Mouse (Mus musculus) limb, embryonic 15.5 days (tissue): Measurements from ENCODE around the gene Syt9. TPM values are rescaled to one million over a fixed set of nuclear protein-coding genes. Genes with fewer than 3 reads are reported as not detected.

Experiments used
- ATAC-seq: fragments of 200-750 bp; cut with Nextera tagmentation; 2 replicates; pipeline ENCODE4 v1.8.0; 2017; ENCODE audit warnings: low read depth, moderate TSS enrichment; ENCODE audit not compliant: insufficient number of reproducible peaks, low FRiP score, low TSS enrichment
- H3K27ac ChIP-seq: fragments of 300-500 bp; sonication (generic); 2 replicates; pipeline ENCODE4 v1.5.1; 2015; ENCODE audit warnings: moderate library complexity, mild to moderate bottlenecking, inconsistent platforms
- H3K27me3 ChIP-seq: fragments of 300-500 bp; sonication (generic); 2 replicates; pipeline ENCODE4 v1.6.1; 2015; ENCODE audit warnings: inconsistent platforms
- H3K36me3 ChIP-seq: fragments of 300-500 bp; sonication (generic); 2 replicates; pipeline ENCODE4 v1.6.1; 2015; ENCODE audit warnings: inconsistent platforms
- H3K4me1 ChIP-seq: fragments of 300-500 bp; sonication (generic); 2 replicates; pipeline ENCODE4 v1.6.1; 2015; ENCODE audit warnings: inconsistent platforms
- H3K4me2 ChIP-seq: fragments of 300-500 bp; sonication (generic); 2 replicates; pipeline ENCODE4 v1.6.1; 2015; ENCODE audit warnings: mild to moderate bottlenecking, inconsistent platforms
- H3K4me3 ChIP-seq: fragments of 300-500 bp; sonication (generic); 2 replicates; pipeline ENCODE4 v1.5.1; 2015; ENCODE audit warnings: mild to moderate bottlenecking, inconsistent platforms
- H3K9ac ChIP-seq: fragments of 300-500 bp; sonication (generic); 2 replicates; pipeline ENCODE4 v1.6.1; 2015; ENCODE audit warnings: inconsistent platforms
- H3K9me3 ChIP-seq: fragments of 300-500 bp; sonication (generic); 2 replicates; pipeline ENCODE4 v1.6.1; 2016; ENCODE audit warnings: inconsistent platforms
- WGBS: fragments of 180-500 bp; shearing (Covaris S2); methylation state at CpG from one replicate; pipeline ENCODE4 v1.1.7; 2015; 5-methylcytosine and 5-hydroxymethylcytosine counted together
- polyA plus RNA-seq: library from polyadenylated mRNA; unstranded; fragments of >200 nt; fragmentation: Nextera tagmentation; extraction: Ambion mirVana; gene quantifications from 2 replicates; pipeline ENCODE4 v1.2.1, GENCODE M21; 2015

Syt9 gene
- polyA plus RNA-seq, 1 experiment from 2014 or later: 3.2 TPM

DNA sequence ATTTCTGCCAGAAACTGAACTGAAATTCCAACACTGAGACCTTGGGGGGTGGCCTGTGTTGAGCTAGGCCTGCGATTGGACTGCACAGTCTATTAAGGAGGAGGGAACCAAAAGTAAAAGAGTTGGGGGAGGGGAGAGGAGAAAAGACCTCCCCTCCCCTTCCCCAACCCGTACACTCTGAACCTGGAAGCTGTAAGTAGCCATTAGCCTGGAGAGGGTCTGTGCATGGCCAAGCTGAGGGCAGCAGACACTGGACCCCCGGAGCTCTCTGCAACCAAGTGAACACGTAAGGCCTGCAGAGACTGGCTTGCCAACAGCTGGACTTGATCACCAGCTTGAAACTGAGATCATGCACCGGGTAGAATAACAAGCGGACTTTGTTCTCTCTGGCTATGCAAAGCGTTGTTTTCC lies 196.7 kb downstream of the Syt9 start, which contains the start of gene Olfml1:
TSS of gene Olfml1 (plus strand) at position 186 of the 411 bp plus-strand sequence.
- no peaks in the 10 kb centered on the region for H3K9me3 ChIP-seq
- 16% methylated on average over 7 of the region's 7 CpGs for WGBS
- H3K9ac ChIP-seq: peak within 1 kb of the TSS; percentile 33; the same call in 1 of the 2 replicates
- H3K27ac ChIP-seq: peak within 1 kb of the TSS; percentile 90
- peak within 1 kb of the TSS; percentile 52 for H3K4me2 ChIP-seq
- H3K4me3 ChIP-seq: peak within 1 kb of the TSS; percentile 49
- no peaks in the 10 kb centered on the region for H3K27me3 ChIP-seq
- peaks cover 17% of the 10 kb centered on the region for H3K4me1 ChIP-seq
- peaks cover 14% of the 10 kb centered on the region for H3K36me3 ChIP-seq
- ATAC-seq: peak; percentile 94

DNA sequence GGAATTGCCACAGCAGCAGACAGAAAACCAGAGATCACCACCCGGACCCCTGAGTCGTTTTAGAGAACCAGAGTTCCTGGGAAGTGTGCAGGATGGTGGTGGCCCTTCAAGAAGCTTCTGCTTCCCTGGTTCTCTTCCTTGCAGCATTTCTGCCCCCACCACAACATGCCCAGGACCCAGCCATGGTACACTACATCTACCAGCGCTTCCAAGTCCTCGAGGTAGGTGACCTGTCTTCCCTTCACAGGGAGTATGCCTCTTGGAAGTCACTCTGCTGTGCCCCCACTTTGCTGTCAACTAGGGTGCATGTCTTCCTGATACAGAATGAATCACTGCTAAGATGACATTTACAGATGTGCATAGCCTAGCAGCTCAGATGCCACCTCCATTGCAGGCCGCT lies 197.1 kb downstream of the Syt9 start:
- Histone ChIP-seq H3K4me3 (peak overlapping the region; percentile 49), H3K27ac (peak overlapping the region; percentile 90), H3K9me3 (no peaks in the 10 kb centered on the region), H3K4me1 (peaks cover 17% of the 10 kb centered on the region), H3K36me3 (peaks cover 18% of the 10 kb centered on the region), H3K4me2 (peak overlapping the region; percentile 49), H3K9ac (peak overlapping the region; percentile 33; the same call in 1 of the 2 replicates), H3K27me3 (no peaks in the 10 kb centered on the region)
- peak; percentile 18; the same call in 1 of the 2 replicates for ATAC-seq
- WGBS: 27% methylated on average over 5 of the region's 5 CpGs

DNA sequence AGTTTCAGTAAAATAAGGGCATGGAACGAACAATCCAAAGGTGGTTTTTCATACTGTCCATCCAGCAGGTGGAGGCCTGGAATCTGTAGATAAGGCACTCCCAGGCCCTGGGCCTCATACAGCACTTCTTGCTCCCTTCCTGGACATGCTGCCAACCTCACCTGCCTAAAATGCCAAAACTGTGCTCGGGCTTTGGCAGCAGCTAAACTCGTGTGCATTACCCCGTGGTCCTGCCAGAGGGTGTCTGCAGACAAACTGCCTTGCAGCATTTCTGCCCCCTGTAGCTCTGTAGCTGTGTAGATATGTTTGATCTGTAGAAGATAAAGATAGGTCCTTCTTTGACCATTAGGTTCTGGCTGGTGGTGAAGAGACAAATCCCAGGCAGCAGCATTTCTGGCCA lies 198.4 kb downstream of the Syt9 start:
- H3K36me3 ChIP-seq: peaks cover 21% of the 10 kb centered on the region
- H3K27me3 ChIP-seq: no peaks in the 10 kb centered on the region
- WGBS: 44% methylated on average over 4 of the region's 4 CpGs
- peak overlapping the region; percentile 49 for H3K4me3 ChIP-seq
- H3K9ac ChIP-seq: no peak overlapping the region
- no peak for ATAC-seq
- H3K9me3 ChIP-seq: no peaks in the 10 kb centered on the region
- peaks cover 17% of the 10 kb centered on the region for H3K4me1 ChIP-seq
- peak overlapping the region; percentile 52 for H3K4me2 ChIP-seq
- peak overlapping the region; percentile 29 for H3K27ac ChIP-seq

DNA sequence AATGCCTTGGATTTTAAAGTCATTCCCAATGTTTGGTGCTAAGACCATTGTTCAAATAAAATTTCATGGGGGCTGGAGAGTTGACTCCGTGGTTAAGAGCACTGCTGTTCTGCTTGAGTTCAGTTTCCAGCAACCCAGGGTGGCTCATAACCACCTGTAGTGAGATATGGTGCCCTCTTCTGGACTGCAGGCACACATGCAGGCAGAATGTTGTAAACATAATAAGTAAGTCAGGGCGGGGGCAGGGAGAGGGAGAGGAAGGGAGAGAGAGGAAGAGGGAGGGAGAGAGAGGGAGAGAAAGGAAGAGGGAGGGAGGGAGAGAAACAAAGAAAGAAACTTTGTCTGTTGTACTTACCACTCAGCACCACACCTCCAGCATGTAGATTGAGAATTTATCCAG lies 203.3 kb downstream of the Syt9 start:
- Histone ChIP-seq H3K4me2 (no peak overlapping the region), H3K4me1 (peaks cover 8% of the 10 kb centered on the region; the same call in 1 of the 2 replicates), H3K36me3 (peaks cover 57% of the 10 kb centered on the region), H3K27ac (no peak overlapping the region), H3K9me3 (no peaks in the 10 kb centered on the region), H3K27me3 (no peaks in the 10 kb centered on the region), H3K9ac (no peak overlapping the region), H3K4me3 (no peak overlapping the region)
- ATAC-seq: no peak
- 72% methylated on average over 2 of the region's 2 CpGs for WGBS

DNA sequence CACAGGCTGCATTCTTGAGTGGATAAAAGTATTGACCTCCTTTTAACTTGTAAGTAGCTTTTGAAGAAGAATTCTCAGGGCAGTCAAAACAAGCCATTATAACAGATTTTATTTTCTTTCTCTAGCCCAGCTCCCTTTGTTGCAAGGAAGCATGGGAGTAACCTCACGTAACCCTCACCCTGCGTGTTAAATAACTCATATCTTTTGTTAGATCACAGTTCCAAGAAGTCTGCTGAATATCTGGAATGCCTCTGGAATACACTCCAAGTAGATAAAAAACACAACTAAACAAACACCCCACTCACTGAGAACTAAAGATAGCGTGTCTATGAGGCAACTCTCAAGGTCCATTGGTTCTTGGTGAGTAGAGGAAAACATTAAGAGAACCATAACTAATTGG lies 203.7 kb downstream of the Syt9 start:
- Histone ChIP-seq H3K27me3 (no peaks in the 10 kb centered on the region), H3K4me3 (no peak overlapping the region), H3K36me3 (peaks cover 57% of the 10 kb centered on the region), H3K9ac (no peak overlapping the region), H3K9me3 (no peaks in the 10 kb centered on the region), H3K4me2 (no peak overlapping the region), H3K27ac (no peak overlapping the region), H3K4me1 (peaks cover 4% of the 10 kb centered on the region; the same call in 1 of the 2 replicates)
- no peak for ATAC-seq
- WGBS: 73% methylated on average over 3 of the region's 3 CpGs

DNA sequence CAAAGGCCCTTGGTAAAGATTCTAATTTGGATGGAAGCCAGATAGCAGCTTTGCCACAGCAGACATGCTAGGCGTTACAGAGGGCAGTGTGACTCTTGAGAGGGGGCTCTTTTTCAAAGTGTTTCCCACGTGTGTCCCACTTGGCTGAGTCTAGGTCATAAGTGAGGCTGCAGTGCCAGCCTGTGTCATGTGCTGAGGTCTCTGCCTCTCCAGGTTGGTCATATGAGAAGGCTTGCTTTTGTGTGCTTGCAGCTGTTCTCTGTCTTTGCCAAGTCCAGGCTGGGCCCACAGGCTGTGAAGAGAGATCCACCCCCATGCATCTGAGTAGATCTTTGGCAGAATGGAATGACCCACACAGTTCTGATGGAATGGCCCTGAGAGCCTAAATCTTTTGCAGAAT lies 222.1 kb downstream of the Syt9 start:
- WGBS: 39% methylated on average over 2 of the region's 2 CpGs
- Histone ChIP-seq H3K9me3 (no peaks in the 10 kb centered on the region), H3K27me3 (no peaks in the 10 kb centered on the region), H3K4me3 (no peak overlapping the region), H3K4me2 (no peak overlapping the region), H3K4me1 (peaks cover 14% of the 10 kb centered on the region), H3K27ac (no peak overlapping the region), H3K9ac (no peak overlapping the region), H3K36me3 (peaks cover 10% of the 10 kb centered on the region; the same call in 1 of the 2 replicates)
- ATAC-seq: peak; percentile 64; the same call in 1 of the 2 replicates

DNA sequence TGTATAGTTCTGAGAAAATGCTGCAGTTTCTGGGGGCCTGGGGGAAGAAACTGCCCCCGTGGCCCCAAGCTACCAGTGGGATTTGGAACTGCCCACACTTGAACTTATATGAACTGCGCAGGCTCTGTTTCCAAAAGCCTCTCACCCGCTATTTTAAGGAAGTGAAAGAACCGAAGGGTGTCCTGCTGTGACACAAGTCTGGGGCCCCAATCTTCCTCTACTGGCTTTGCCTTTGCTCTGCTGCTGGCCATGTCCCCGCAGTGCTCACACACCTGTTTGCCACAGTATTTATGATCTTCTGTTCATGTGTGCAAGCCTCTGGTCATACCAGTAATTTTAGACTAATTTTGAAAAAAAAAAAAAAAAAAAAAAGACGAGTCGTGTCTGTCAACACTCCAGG lies 223.4 kb downstream of the Syt9 start:
- H3K4me3 ChIP-seq: no peak overlapping the region
- no peak for ATAC-seq
- H3K9ac ChIP-seq: no peak overlapping the region
- peak overlapping the region; percentile 94; the same call in 1 of the 2 replicates for H3K4me2 ChIP-seq
- H3K36me3 ChIP-seq: peaks cover 10% of the 10 kb centered on the region; the same call in 1 of the 2 replicates
- H3K9me3 ChIP-seq: no peaks in the 10 kb centered on the region
- WGBS: 23% methylated on average over 7 of the region's 7 CpGs
- H3K27me3 ChIP-seq: no peaks in the 10 kb centered on the region
- H3K27ac ChIP-seq: no peak overlapping the region
- peaks cover 14% of the 10 kb centered on the region for H3K4me1 ChIP-seq

DNA sequence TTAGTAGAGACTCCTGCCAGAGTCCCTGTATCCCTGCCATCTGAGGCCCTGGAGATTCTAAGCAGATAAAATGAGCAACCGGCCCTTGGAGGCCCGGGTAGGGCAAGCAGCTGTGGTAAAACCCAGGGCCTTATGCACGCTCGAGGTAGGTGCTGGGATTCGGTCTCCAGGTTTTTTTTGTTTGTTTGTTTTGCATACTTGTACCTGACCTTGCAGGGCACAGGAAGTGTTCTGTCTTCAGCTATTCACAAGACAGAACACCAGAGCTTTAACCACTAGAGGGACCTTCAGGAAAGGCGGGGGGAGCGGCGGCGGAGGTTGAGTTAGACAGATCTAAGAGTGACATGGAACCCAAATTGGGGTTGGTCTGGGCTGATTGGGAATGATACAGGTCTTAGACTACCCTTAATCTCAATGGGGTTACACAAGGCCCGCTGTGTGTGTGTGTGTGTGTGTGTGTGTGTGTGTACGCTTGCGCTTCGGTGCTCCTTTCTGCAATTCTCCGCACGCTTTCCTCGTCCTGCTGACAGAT lies 223.9 kb downstream of the Syt9 start:
- Histone ChIP-seq H3K27me3 (no peaks in the 10 kb centered on the region), H3K4me1 (peaks cover 14% of the 10 kb centered on the region), H3K4me3 (peak overlapping the region; percentile 53), H3K9ac (peak overlapping the region; percentile 37; the same call in 1 of the 2 replicates), H3K36me3 (peaks cover 10% of the 10 kb centered on the region; the same call in 1 of the 2 replicates), H3K27ac (peak overlapping the region; percentile 69), H3K4me2 (peak overlapping the region; percentile 94), H3K9me3 (no peaks in the 10 kb centered on the region)
- WGBS: 2% methylated on average over 16 of the region's 16 CpGs
- ATAC-seq: peak; percentile 45

DNA sequence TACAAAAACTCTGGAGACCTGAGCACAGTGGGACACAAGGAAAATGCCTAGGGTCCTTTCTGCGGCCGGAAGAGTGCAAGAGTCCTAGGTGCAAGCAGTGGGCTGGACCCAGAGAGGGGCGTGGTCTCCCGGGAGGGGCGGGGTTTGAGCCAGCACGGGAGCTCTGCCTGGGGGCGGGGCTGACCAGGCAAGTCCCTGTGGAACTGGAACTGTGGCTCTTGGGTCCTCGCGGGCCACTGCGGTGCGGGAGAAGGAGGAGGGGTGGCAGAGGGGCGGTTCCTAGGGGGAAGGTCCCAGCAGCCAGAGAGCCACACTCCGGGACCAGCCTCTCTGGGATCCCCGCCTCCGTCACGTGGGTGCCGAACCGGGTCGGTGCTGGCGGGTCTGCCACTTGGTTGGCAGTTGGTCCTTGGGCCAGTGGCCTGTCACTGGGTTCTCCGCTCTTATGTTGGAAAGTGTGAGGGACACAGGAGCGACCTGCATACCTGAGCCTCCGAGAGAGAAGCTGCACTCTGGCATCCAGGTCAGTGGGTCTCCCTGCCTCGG lies 224.4 kb downstream of the Syt9 start, which contains the start of gene Ppfibp2:
TSS of gene Ppfibp2 (plus strand) at position 351 of the 546 bp plus-strand sequence.
- under 1% methylated on average over 24 of the region's 24 CpGs for WGBS
- peak within 1 kb of the TSS; percentile 53 for H3K4me3 ChIP-seq
- peak within 1 kb of the TSS; percentile 69 for H3K27ac ChIP-seq

DNA sequence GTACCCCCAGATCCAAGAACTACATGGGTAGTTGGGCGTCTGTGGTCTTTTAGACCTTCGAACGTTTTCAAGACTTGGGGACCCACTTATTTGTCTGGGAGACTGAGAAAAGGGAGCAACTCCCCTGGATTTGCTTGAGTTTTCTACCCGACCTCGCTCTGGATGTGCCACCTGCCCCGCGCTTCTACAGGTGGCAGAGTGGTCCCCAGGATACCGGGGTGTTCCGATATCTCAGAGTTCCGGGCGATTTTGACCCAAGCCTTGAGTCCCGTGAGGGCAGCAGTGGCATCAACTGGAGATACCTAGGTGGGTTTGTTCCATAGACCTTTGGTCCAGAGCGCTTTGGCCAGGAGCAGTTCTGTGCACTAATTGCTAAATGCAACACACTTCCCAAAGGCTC lies 224.9 kb downstream of the Syt9 start:
- peaks cover 14% of the 10 kb centered on the region for H3K4me1 ChIP-seq
- WGBS: 13% methylated on average over 13 of the region's 13 CpGs
- H3K9ac ChIP-seq: peak overlapping the region; percentile 37; the same call in 1 of the 2 replicates
- no peaks in the 10 kb centered on the region for H3K27me3 ChIP-seq
- no peak for ATAC-seq
- no peak overlapping the region for H3K27ac ChIP-seq
- H3K36me3 ChIP-seq: peaks cover 8% of the 10 kb centered on the region; the same call in 1 of the 2 replicates
- H3K9me3 ChIP-seq: no peaks in the 10 kb centered on the region
- peak overlapping the region; percentile 94 for H3K4me2 ChIP-seq
- peak overlapping the region; percentile 53 for H3K4me3 ChIP-seq

More for the DNA sequence above, 224.4 kb downstream of the Syt9 start, which contains the start of gene Ppfibp2:
- ATAC-seq: peak; percentile 70
- Histone ChIP-seq H3K36me3 (peaks cover 10% of the 10 kb centered on the region; the same call in 1 of the 2 replicates), H3K4me1 (peaks cover 14% of the 10 kb centered on the region), H3K4me2 (peak within 1 kb of the TSS; percentile 94), H3K27me3 (no peaks in the 10 kb centered on the region), H3K9ac (peak within 1 kb of the TSS; percentile 37), H3K9me3 (no peaks in the 10 kb centered on the region)

DNA sequence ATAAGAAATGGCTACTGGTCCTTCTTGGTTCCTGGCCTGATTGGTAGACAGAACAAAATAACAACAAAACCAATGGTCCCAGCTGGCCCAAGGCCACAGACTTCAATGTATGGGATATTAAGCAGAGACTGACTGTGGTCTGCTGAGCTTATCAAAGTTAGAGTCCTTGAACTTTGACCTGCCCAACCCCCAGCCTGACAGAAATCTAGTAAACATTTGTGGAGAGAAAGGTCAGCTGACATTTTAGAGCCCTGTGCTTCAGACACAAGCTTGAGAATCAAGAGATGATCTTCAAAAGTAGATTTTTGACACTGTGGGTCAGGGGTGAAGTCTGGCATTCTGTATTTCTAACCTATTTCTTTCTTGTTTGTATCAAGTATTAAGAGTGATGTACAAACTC lies 226.2 kb downstream of the Syt9 start:
- Histone ChIP-seq H3K4me3 (no peak overlapping the region), H3K27ac (no peak overlapping the region), H3K9ac (no peak overlapping the region), H3K4me2 (no peak overlapping the region), H3K36me3 (no peaks in the 10 kb centered on the region), H3K9me3 (no peaks in the 10 kb centered on the region), H3K27me3 (no peaks in the 10 kb centered on the region), H3K4me1 (peaks cover 14% of the 10 kb centered on the region)
- ATAC-seq: no peak

DNA sequence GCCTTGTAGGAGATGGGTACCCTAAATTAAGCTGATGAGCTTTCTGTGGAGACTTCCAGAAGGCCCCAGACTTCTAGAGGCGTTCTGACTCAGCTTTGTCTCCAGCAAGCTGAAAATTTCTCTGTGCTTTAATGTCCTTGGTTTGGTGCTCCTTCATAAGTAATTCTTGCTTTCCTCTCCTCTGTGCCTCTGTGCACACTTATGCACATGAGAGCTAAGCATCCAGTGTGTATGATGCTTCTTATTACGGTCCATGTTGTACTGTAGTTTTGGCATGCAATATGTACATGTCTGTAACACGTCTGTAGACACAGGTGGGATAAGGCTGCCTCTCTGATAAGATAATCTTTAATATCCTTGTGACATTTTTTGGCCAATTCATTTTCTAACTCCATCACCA lies 227.4 kb downstream of the Syt9 start:
- no peaks in the 10 kb centered on the region for H3K36me3 ChIP-seq
- ATAC-seq: no peak
- peaks cover 14% of the 10 kb centered on the region for H3K4me1 ChIP-seq
- H3K9ac ChIP-seq: no peak overlapping the region
- no peaks in the 10 kb centered on the region for H3K9me3 ChIP-seq
- 82% methylated on average over 3 of the region's 3 CpGs for WGBS
- H3K4me2 ChIP-seq: no peak overlapping the region
- H3K4me3 ChIP-seq: no peak overlapping the region
- H3K27me3 ChIP-seq: no peaks in the 10 kb centered on the region
- H3K27ac ChIP-seq: no peak overlapping the region
